Mouse (Mus musculus): Measurements from ENCODE around the gene Stxbp4. TPM values are rescaled to one million over a fixed set of nuclear protein-coding genes. Genes with fewer than 3 reads are reported as not detected.

The Stxbp4 gene
- total RNA-seq, 2 experiments from 2014 or later, result 12.3 to 13.0 TPM

- H3K4me3 ChIP-seq, result no peak overlapping the region
- TF ChIP-seq CTCF (IDR thresholded peaks at IDR 0.05), result no peak
- DNase-seq (ENCODE audit: extremely low spot score in 1 of 2, low spot score in 2 of 2), result no peak
- intact Hi-C loops (cut with DNase I), result no loop called here
- no peak overlapping the region for H3K27ac ChIP-seq
Measured at GRCm38 (mm10) chr11:90586203-90586602, 51.7 kb downstream of the Stxbp4 start.

- no peak for TF ChIP-seq CTCF (IDR thresholded peaks at IDR 0.05)
- H3K27ac ChIP-seq, result no peak overlapping the region
- no peak overlapping the region for H3K4me3 ChIP-seq
- DNase-seq (ENCODE audit: extremely low spot score in 1 of 2, low spot score in 2 of 2), result no peak
- intact Hi-C loops (cut with DNase I), result no loop called here
Measured at GRCm38 (mm10) chr11:90585754-90586153, 52.1 kb downstream of the Stxbp4 start.

GRCm38 (mm10) chr11:90577057-90577780, 60.7 kb downstream of the Stxbp4 start:
- Histone ChIP-seq H3K27ac (no peak overlapping the region), H3K4me3 (no peak overlapping the region)
- no peak for DNase-seq (ENCODE audit: extremely low spot score in 1 of 2, low spot score in 2 of 2)
- no peak for TF ChIP-seq CTCF (IDR thresholded peaks at IDR 0.05)
- intact Hi-C loops (cut with DNase I), result no loop called here

- no peak for DNase-seq (ENCODE audit: extremely low spot score in 1 of 2, low spot score in 2 of 2)
- Histone ChIP-seq H3K27ac (no peak overlapping the region), H3K4me3 (no peak overlapping the region)
- TF ChIP-seq CTCF (IDR thresholded peaks at IDR 0.05), result no peak
- intact Hi-C loops (cut with DNase I), result no loop called here
Measured at GRCm38 (mm10) chr11:90576282-90576972, 61.5 kb downstream of the Stxbp4 start.

- DNase-seq (ENCODE audit: extremely low spot score in 1 of 2, low spot score in 2 of 2), result no peak
- no peak for TF ChIP-seq CTCF (IDR thresholded peaks at IDR 0.05)
- Histone ChIP-seq H3K4me3 (no peak overlapping the region), H3K27ac (no peak overlapping the region)
- intact Hi-C loops (cut with DNase I), result no loop called here
Measured at GRCm38 (mm10) chr11:90575491-90576048, 62.3 kb downstream of the Stxbp4 start.

- Histone ChIP-seq H3K27ac (no peak overlapping the region), H3K4me3 (no peak overlapping the region)
- intact Hi-C loops (cut with DNase I), result no loop called here
- no peak for DNase-seq (ENCODE audit: extremely low spot score in 1 of 2, low spot score in 2 of 2)
- no peak for TF ChIP-seq CTCF (IDR thresholded peaks at IDR 0.05)
Measured at GRCm38 (mm10) chr11:90570646-90571259, 67.1 kb downstream of the Stxbp4 start.

- Histone ChIP-seq H3K27ac (no peak overlapping the region), H3K4me3 (no peak overlapping the region)
- DNase-seq (ENCODE audit: extremely low spot score in 1 of 2, low spot score in 2 of 2), result no peak
- intact Hi-C loops (cut with DNase I), result no loop called here
- no peak for TF ChIP-seq CTCF (IDR thresholded peaks at IDR 0.05)
Measured at GRCm38 (mm10) chr11:90558359-90559047, 79.4 kb downstream of the Stxbp4 start.

GRCm38 (mm10) chr11:90556517-90556916, 81.4 kb downstream of the Stxbp4 start:
- Histone ChIP-seq H3K27ac (no peak overlapping the region), H3K4me3 (no peak overlapping the region)
- intact Hi-C loops (cut with DNase I), result no loop called here
- no peak for DNase-seq (ENCODE audit: extremely low spot score in 1 of 2, low spot score in 2 of 2)
- TF ChIP-seq CTCF (IDR thresholded peaks at IDR 0.05), result no peak

- TF ChIP-seq CTCF (IDR thresholded peaks at IDR 0.05), result no peak
- intact Hi-C loops (cut with DNase I), result loop anchor here (5.0 kb wide), 1 partner anchor 237 kb away; no protein-coding TSS in a partner anchor
Measured at GRCm38 (mm10) chr11:90553963-90554362, 83.9 kb downstream of the Stxbp4 start.

GRCm38 (mm10) chr11:90552303-90553201, 85.3 kb downstream of the Stxbp4 start:
- intact Hi-C loops (cut with DNase I), result loop anchor here (5.0 kb wide), 1 partner anchor 235 kb away; no protein-coding TSS in a partner anchor
- H3K27ac ChIP-seq, result peak overlapping the region; percentile 36; the same call in 1 of the 2 replicates
- H3K4me3 ChIP-seq, result no peak overlapping the region
- DNase-seq (ENCODE audit: extremely low spot score in 1 of 2, low spot score in 2 of 2), result no peak
- no peak for TF ChIP-seq CTCF (IDR thresholded peaks at IDR 0.05)

More at GRCm38 (mm10) chr11:90553963-90554362, 83.9 kb downstream of the Stxbp4 start:
- no peak overlapping the region for H3K27ac ChIP-seq
- no peak for DNase-seq (ENCODE audit: extremely low spot score in 1 of 2, low spot score in 2 of 2)
- H3K4me3 ChIP-seq, result no peak overlapping the region
